Mouse (Mus musculus): ENCODE measurements around the gene St3gal3. TPM values are rescaled to one million over a fixed set of nuclear protein-coding genes. Genes with fewer than 3 reads are reported as not detected.

St3gal3 gene
- polyA plus RNA-seq, 1 experiment from 2014 or later, result 2.5 TPM

GRCm38 (mm10) chr4:117916386-117916785, 218.3 kb downstream of the St3gal3 start:
- WGBS (ENCODE audit: insufficient replicate concordance), result 35% methylated on average over 5 of the region's 5 CpGs
- Histone ChIP-seq H3K4me3 (ENCODE audit: low read depth, low read length) (no peak overlapping the region), H3K27ac (ENCODE audit: low read length) (no peak overlapping the region)

GRCm38 (mm10) chr4:117915489-117916105, 219.1 kb downstream of the St3gal3 start:
- no peak for ATAC-seq (ENCODE audit: low read depth)
- Histone ChIP-seq H3K9me3 (replicated peaks; ENCODE audit: control insufficient read depth, low read length) (no peaks in the 10 kb centered on the region), H3K9ac (ENCODE audit: low read depth, low read length) (peak overlapping the region; percentile 91), H3K27me3 (ENCODE audit: control insufficient read depth, insufficient read depth, low read depth, low read length) (no peaks in the 10 kb centered on the region), H3K4me1 (ENCODE audit: control insufficient read depth, low read depth, low read length) (peaks cover 28% of the 10 kb centered on the region), H3K27ac (ENCODE audit: low read length) (peak overlapping the region; percentile 82), H3K4me3 (ENCODE audit: low read depth, low read length) (peak overlapping the region; percentile 87), H3K4me2 (ENCODE audit: low read depth, low read length) (peak overlapping the region; percentile 94), H3K36me3 (ENCODE audit: control insufficient read depth, insufficient read depth) (peaks cover 10% of the 10 kb centered on the region)
- WGBS (ENCODE audit: insufficient replicate concordance), result under 1% methylated on average over 19 of the region's 19 CpGs

More at GRCm38 (mm10) chr4:117916386-117916785, 218.3 kb downstream of the St3gal3 start:
- H3K4me1 ChIP-seq (ENCODE audit: control insufficient read depth, low read depth, low read length), result peaks cover 28% of the 10 kb centered on the region
- no peak for ATAC-seq (ENCODE audit: low read depth)
- H3K36me3 ChIP-seq (ENCODE audit: control insufficient read depth, insufficient read depth), result peaks cover 4% of the 10 kb centered on the region
- H3K27me3 ChIP-seq (ENCODE audit: control insufficient read depth, insufficient read depth, low read depth, low read length), result no peaks in the 10 kb centered on the region
- H3K4me2 ChIP-seq (ENCODE audit: low read depth, low read length), result peak overlapping the region; percentile 94
- H3K9ac ChIP-seq (ENCODE audit: low read depth, low read length), result no peak overlapping the region
- H3K9me3 ChIP-seq (replicated peaks; ENCODE audit: control insufficient read depth, low read length), result no peaks in the 10 kb centered on the region

- Histone ChIP-seq H3K4me2 (ENCODE audit: low read depth, low read length) (peak within 1 kb of the TSS; percentile 94), H3K4me1 (ENCODE audit: control insufficient read depth, low read depth, low read length) (peaks cover 28% of the 10 kb centered on the region), H3K9me3 (replicated peaks; ENCODE audit: control insufficient read depth, low read length) (no peaks in the 10 kb centered on the region), H3K27ac (ENCODE audit: low read length) (peak within 1 kb of the TSS; percentile 82), H3K27me3 (ENCODE audit: control insufficient read depth, insufficient read depth, low read depth, low read length) (no peaks in the 10 kb centered on the region), H3K36me3 (ENCODE audit: control insufficient read depth, insufficient read depth) (peaks cover 10% of the 10 kb centered on the region), H3K9ac (ENCODE audit: low read depth, low read length) (peak within 1 kb of the TSS; percentile 91), H3K4me3 (ENCODE audit: low read depth, low read length) (peak within 1 kb of the TSS; percentile 87)
- WGBS (ENCODE audit: insufficient replicate concordance), result under 1% methylated on average over 57 of the region's 61 CpGs
- peak; percentile 95 for ATAC-seq (ENCODE audit: low read depth)
These were observed 219.9 kb downstream of the St3gal3 start, which contains the start of gene Ipo13 for GRCm38 (mm10) chr4:117914591-117915442. Gene Ipo13, minus strand, starts transcription at chr4:117914999.

- Histone ChIP-seq H3K36me3 (ENCODE audit: control insufficient read depth, insufficient read depth) (peaks cover 10% of the 10 kb centered on the region), H3K4me1 (ENCODE audit: control insufficient read depth, low read depth, low read length) (peaks cover 28% of the 10 kb centered on the region), H3K27me3 (ENCODE audit: control insufficient read depth, insufficient read depth, low read depth, low read length) (no peaks in the 10 kb centered on the region), H3K9ac (ENCODE audit: low read depth, low read length) (peak overlapping the region; percentile 91), H3K27ac (ENCODE audit: low read length) (peak overlapping the region; percentile 82; the same call in 1 of the 2 replicates), H3K9me3 (replicated peaks; ENCODE audit: control insufficient read depth, low read length) (no peaks in the 10 kb centered on the region), H3K4me3 (ENCODE audit: low read depth, low read length) (peak overlapping the region; percentile 87), H3K4me2 (ENCODE audit: low read depth, low read length) (peak overlapping the region; percentile 94)
- WGBS (ENCODE audit: insufficient replicate concordance), result 17% methylated on average over 8 of the region's 8 CpGs
- no peak for ATAC-seq (ENCODE audit: low read depth)
These were observed 220.7 kb downstream of the St3gal3 start for GRCm38 (mm10) chr4:117914031-117914430.

- Histone ChIP-seq H3K27ac (ENCODE audit: low read length) (no peak overlapping the region), H3K27me3 (ENCODE audit: control insufficient read depth, insufficient read depth, low read depth, low read length) (no peaks in the 10 kb centered on the region), H3K4me1 (ENCODE audit: control insufficient read depth, low read depth, low read length) (peaks cover 28% of the 10 kb centered on the region), H3K9ac (ENCODE audit: low read depth, low read length) (peak overlapping the region; percentile 91), H3K4me3 (ENCODE audit: low read depth, low read length) (peak overlapping the region; percentile 87), H3K36me3 (ENCODE audit: control insufficient read depth, insufficient read depth) (peaks cover 10% of the 10 kb centered on the region), H3K4me2 (ENCODE audit: low read depth, low read length) (peak overlapping the region; percentile 94), H3K9me3 (replicated peaks; ENCODE audit: control insufficient read depth, low read length) (no peaks in the 10 kb centered on the region)
- ATAC-seq (ENCODE audit: low read depth), result no peak
- 83% methylated on average over 3 of the region's 3 CpGs for WGBS (ENCODE audit: insufficient replicate concordance)
These were observed 221.3 kb downstream of the St3gal3 start for GRCm38 (mm10) chr4:117913421-117913820.

GRCm38 (mm10) chr4:117912685-117913273, 221.9 kb downstream of the St3gal3 start:
- ATAC-seq (ENCODE audit: low read depth), result no peak
- Histone ChIP-seq H3K4me3 (ENCODE audit: low read depth, low read length) (no peak overlapping the region), H3K27me3 (ENCODE audit: control insufficient read depth, insufficient read depth, low read depth, low read length) (no peaks in the 10 kb centered on the region), H3K4me2 (ENCODE audit: low read depth, low read length) (no peak overlapping the region), H3K36me3 (ENCODE audit: control insufficient read depth, insufficient read depth) (peaks cover 10% of the 10 kb centered on the region), H3K27ac (ENCODE audit: low read length) (no peak overlapping the region), H3K9ac (ENCODE audit: low read depth, low read length) (no peak overlapping the region), H3K4me1 (ENCODE audit: control insufficient read depth, low read depth, low read length) (peaks cover 28% of the 10 kb centered on the region), H3K9me3 (replicated peaks; ENCODE audit: control insufficient read depth, low read length) (no peaks in the 10 kb centered on the region)
- WGBS (ENCODE audit: insufficient replicate concordance), result 79% methylated on average over 7 of the region's 7 CpGs

- no peaks in the 10 kb centered on the region for H3K9me3 ChIP-seq (replicated peaks; ENCODE audit: control insufficient read depth, low read length)
- H3K27ac ChIP-seq (ENCODE audit: low read length), result no peak overlapping the region
- no peak overlapping the region for H3K4me3 ChIP-seq (ENCODE audit: low read depth, low read length)
- no peak overlapping the region for H3K4me2 ChIP-seq (ENCODE audit: low read depth, low read length)
- H3K27me3 ChIP-seq (ENCODE audit: control insufficient read depth, insufficient read depth, low read depth, low read length), result no peaks in the 10 kb centered on the region
- H3K36me3 ChIP-seq (ENCODE audit: control insufficient read depth, insufficient read depth), result peaks cover 10% of the 10 kb centered on the region
- 85% methylated on average over 13 of the region's 13 CpGs for WGBS (ENCODE audit: insufficient replicate concordance)
- peaks cover 27% of the 10 kb centered on the region for H3K4me1 ChIP-seq (ENCODE audit: control insufficient read depth, low read depth, low read length)
- no peak for ATAC-seq (ENCODE audit: low read depth)
- H3K9ac ChIP-seq (ENCODE audit: low read depth, low read length), result no peak overlapping the region
These were observed 222.6 kb downstream of the St3gal3 start for GRCm38 (mm10) chr4:117912131-117912561.

- Histone ChIP-seq H3K27ac (ENCODE audit: low read length) (no peak overlapping the region), H3K27me3 (ENCODE audit: control insufficient read depth, insufficient read depth, low read depth, low read length) (no peaks in the 10 kb centered on the region), H3K4me1 (ENCODE audit: control insufficient read depth, low read depth, low read length) (peaks cover 8% of the 10 kb centered on the region), H3K9ac (ENCODE audit: low read depth, low read length) (no peak overlapping the region), H3K4me3 (ENCODE audit: low read depth, low read length) (no peak overlapping the region), H3K9me3 (replicated peaks; ENCODE audit: control insufficient read depth, low read length) (no peaks in the 10 kb centered on the region), H3K4me2 (ENCODE audit: low read depth, low read length) (no peak overlapping the region), H3K36me3 (ENCODE audit: control insufficient read depth, insufficient read depth) (peaks cover 14% of the 10 kb centered on the region)
- no peak for ATAC-seq (ENCODE audit: low read depth)
- WGBS (ENCODE audit: insufficient replicate concordance), result 82% methylated on average over 8 of the region's 8 CpGs
These were observed 225.8 kb downstream of the St3gal3 start for GRCm38 (mm10) chr4:117908834-117909453.
